Mouse (Mus musculus): Measurements from ENCODE around the gene Fblim1. TPM values are rescaled to one million over a fixed set of nuclear protein-coding genes. Genes with fewer than 3 reads are reported as not detected.
"Not testable (repeated sequence)": the region's sequence is repeated elsewhere in the genome, so short reads cannot be mapped to it uniquely, and the experiment has no call there.

Fblim1 gene
- polyA plus RNA-seq, 1 experiment from 2014 or later: 49.0 TPM

DNA sequence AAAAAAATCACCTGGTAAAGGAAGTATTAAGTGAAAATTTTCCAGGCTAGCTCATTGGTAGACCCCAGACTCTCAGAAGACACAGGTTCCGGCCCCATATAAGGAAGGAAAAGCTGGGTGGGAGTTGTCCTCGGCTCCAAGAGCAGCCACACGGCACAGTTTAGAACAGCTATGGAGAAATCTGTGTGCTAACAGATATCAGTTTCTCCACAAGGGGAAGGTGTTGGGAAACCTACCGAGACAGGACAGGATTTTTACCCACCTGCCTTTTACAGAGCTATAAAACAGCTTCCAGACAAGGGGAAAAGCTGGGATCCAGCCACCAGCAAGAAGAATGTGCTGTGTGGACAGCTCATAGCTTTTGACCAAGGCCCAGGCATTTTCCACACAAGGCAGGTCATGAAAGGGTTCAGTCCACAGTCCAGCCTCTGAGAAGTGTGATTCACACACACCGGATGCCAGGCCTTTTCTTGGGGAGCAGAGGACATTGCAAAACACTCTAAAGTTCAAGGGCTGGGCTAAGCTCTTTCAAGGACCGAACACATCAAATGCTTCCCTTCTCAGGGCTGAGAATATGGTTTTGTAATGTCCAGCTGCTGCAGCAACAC, 32.4 kb downstream of the Fblim1 start:
- WGBS: 60% methylated on average over 6 of the region's 6 CpGs
- H3K4me1 ChIP-seq: peaks cover 5% of the 10 kb centered on the region
- no peak overlapping the region for H3K27ac ChIP-seq
- peaks cover 21% of the 10 kb centered on the region for H3K36me3 ChIP-seq
- H3K4me2 ChIP-seq: no peak overlapping the region
- H3K9me3 ChIP-seq: no peaks in the 10 kb centered on the region
- H3K9ac ChIP-seq: peak overlapping the region; percentile 21; the same call in 1 of the 2 replicates
- no peaks in the 10 kb centered on the region for H3K27me3 ChIP-seq
- no peak for ATAC-seq (ENCODE audit: insufficient number of reproducible peaks, insufficient read depth, low FRiP score, low TSS enrichment, low read depth)
- H3K4me3 ChIP-seq: no peak overlapping the region

DNA sequence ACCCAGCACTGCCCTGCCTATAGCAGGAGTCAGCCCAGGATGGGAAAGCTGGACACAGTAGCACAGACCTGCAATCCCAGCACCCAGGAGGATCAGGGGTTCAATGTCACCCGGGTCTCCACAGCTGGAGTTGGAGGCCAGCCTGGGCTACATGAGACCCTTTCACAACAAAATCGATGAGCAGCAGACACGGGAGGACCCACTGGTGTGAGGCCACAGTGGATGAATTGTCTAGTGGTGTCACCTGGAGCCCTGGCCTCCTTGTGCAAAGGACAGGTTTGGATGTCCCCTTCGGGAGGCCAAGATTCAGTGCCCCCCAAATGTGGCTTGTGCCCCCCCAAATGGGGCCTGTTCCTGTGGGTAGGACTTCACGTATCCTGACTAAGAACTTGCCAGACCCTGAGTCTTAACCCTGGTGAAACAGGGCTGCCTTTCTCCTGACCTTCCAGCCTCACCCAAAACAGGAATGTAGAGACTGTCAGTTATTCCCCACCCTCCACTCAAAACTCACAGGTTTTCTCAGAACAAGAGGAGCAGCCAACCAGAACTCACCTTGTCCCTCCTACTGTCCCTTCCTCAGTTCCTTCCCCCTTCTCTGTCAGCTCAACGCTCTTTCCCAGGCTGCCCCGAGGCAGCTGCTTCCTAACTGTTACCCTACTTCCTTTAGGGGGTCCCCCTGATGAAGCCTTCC, 33.1 kb downstream of the Fblim1 start:
- H3K9ac ChIP-seq: 0 out of 2 replicates have a peak overlapping the region, but pooled peaks have one; percentile 21
- 72% methylated on average over 7 of the region's 7 CpGs for WGBS
- peaks cover 15% of the 10 kb centered on the region for H3K36me3 ChIP-seq
- peaks cover 5% of the 10 kb centered on the region for H3K4me1 ChIP-seq
- no peaks in the 10 kb centered on the region for H3K9me3 ChIP-seq
- no peaks in the 10 kb centered on the region for H3K27me3 ChIP-seq
- no peak overlapping the region for H3K4me2 ChIP-seq
- no peak for ATAC-seq (ENCODE audit: insufficient number of reproducible peaks, insufficient read depth, low FRiP score, low TSS enrichment, low read depth)
- no peak overlapping the region for H3K27ac ChIP-seq
- no peak overlapping the region for H3K4me3 ChIP-seq

DNA sequence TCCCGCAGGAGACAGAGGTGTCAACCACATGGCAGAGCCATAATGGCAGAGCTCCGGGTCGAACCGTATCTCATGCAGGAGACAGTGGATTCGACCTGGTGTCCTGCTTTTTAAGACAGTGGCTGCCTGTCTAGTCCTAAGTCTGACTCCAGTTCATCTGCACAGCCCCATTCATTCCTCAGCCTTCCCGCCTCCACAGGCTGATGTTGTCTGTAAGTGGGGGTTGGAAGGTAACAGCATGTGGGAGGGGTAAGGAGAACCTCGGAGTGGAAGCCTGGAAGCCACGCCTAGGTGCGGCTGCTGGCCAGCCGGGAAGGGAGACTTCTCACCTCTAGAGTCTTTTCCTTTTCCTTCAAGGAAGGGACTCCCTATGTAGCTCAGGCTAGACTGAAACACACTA, 34.0 kb downstream of the Fblim1 start:
- Histone ChIP-seq H3K9me3 (no peaks in the 10 kb centered on the region), H3K27me3 (no peaks in the 10 kb centered on the region), H3K36me3 (peaks cover 6% of the 10 kb centered on the region), H3K27ac (no peak overlapping the region), H3K4me2 (no peak overlapping the region), H3K4me3 (no peak overlapping the region), H3K9ac (no peak overlapping the region), H3K4me1 (peaks cover 5% of the 10 kb centered on the region)
- ATAC-seq (ENCODE audit: insufficient number of reproducible peaks, insufficient read depth, low FRiP score, low TSS enrichment, low read depth): no peak
- WGBS: 70% methylated on average over 10 of the region's 10 CpGs

DNA sequence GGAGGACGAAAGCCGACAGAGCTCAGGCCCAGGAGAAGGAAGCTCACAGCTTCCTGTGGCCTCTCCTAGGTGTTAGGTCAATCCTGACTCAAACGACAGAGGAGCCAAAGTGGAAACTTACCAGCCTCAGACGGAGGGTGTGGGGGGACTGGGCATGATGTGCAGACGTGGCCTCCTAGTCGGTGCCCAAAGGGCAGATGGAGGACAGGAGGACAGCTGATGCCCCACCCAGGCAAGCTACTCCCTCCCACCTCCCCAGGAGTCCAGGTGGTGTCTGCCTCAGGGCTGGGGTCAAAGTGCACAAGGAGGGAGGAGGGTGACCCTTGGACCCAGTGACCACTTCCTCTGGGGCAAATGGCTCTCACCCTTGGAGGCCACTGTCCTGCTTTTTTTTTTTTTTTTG, 34.6 kb downstream of the Fblim1 start:
- Histone ChIP-seq H3K9ac (no peak overlapping the region; the same call in 1 of the 2 replicates), H3K36me3 (peaks cover under 1% of the 10 kb centered on the region; the same call in 1 of the 2 replicates), H3K4me2 (no peak overlapping the region), H3K9me3 (no peaks in the 10 kb centered on the region), H3K4me3 (no peak overlapping the region), H3K27ac (no peak overlapping the region), H3K4me1 (peaks cover 5% of the 10 kb centered on the region), H3K27me3 (no peaks in the 10 kb centered on the region)
- ATAC-seq (ENCODE audit: insufficient number of reproducible peaks, insufficient read depth, low FRiP score, low TSS enrichment, low read depth): no peak
- 62% methylated on average over 6 of the region's 6 CpGs for WGBS

DNA sequence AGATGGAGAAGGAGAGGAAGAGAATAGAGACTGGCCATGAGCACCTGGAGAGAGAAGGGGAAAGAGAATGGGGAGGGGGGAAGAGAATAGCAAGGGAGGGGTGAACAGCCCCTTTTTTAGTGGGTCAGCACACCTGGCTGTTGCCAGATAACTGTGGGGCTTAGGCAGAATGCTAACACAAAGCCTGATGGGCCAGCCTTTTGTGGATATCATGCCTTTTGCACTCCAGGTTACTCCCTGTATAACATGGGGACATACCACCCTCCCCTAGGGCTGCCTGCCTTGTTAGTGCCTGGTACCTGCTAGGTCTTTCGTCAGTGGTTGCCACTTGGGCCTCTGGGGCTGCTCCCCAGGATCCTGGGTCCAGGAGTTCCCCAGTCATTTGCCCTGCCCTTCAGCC, 35.1 kb downstream of the Fblim1 start:
- 85% methylated on average over 1 of the region's 1 CpGs for WGBS

DNA sequence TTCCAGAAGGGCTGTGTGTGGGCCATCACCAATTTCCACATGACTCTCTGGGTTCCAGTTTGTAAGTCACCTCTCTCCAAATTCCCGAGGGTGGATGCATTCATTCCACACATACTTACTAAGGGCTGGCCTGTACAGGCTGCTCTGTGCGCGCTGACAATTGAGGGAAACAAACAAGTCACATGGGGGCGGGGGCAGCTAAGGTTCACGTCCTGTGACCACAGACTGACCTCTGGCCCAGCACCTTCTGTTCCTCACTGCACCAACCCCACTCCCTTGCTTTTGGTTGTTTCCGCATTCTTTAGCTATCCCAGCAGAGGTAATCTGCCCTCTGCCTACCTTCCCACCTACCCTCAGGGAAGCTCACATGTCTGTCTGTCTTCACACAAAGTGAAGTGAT, 35.9 kb downstream of the Fblim1 start:
- Histone ChIP-seq H3K4me2 (no peak overlapping the region), H3K36me3 (no peaks in the 10 kb centered on the region), H3K4me1 (peaks cover 7% of the 10 kb centered on the region), H3K27ac (no peak overlapping the region), H3K27me3 (no peaks in the 10 kb centered on the region), H3K9ac (no peak overlapping the region), H3K9me3 (no peaks in the 10 kb centered on the region), H3K4me3 (no peak overlapping the region)
- WGBS: 65% methylated on average over 6 of the region's 6 CpGs
- ATAC-seq (ENCODE audit: insufficient number of reproducible peaks, insufficient read depth, low FRiP score, low TSS enrichment, low read depth): no peak

More for the DNA sequence above, 35.1 kb downstream of the Fblim1 start:
- no peak overlapping the region for H3K4me2 ChIP-seq
- no peak overlapping the region for H3K27ac ChIP-seq
- no peaks in the 10 kb centered on the region for H3K27me3 ChIP-seq
- peaks cover 5% of the 10 kb centered on the region for H3K4me1 ChIP-seq
- H3K4me3 ChIP-seq: no peak overlapping the region
- no peaks in the 10 kb centered on the region for H3K36me3 ChIP-seq
- no peak overlapping the region; the same call in 1 of the 2 replicates for H3K9ac ChIP-seq
- no peak for ATAC-seq (ENCODE audit: insufficient number of reproducible peaks, insufficient read depth, low FRiP score, low TSS enrichment, low read depth)
- no peaks in the 10 kb centered on the region for H3K9me3 ChIP-seq

DNA sequence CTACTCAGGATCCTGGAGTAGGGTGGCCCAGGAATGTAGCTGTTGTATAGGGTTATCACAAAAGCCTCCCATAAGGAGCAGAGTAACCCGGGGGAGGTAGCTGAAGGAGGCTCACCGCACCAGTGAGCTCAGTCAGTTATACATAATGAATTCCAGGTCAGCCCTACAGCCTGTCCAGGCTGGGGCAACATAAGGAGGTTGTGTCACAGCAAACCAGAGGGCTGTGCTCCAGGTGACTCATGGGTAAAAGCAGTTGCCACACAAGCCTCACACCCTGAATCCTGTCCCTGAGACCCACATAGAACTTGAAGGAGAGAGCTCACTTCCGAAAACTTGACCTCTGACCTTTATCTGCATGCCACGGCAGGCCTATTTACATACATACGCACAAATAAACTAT, 36.9 kb downstream of the Fblim1 start:
- Histone ChIP-seq H3K27ac (no peak overlapping the region), H3K9ac (no peak overlapping the region), H3K36me3 (no peaks in the 10 kb centered on the region), H3K27me3 (no peaks in the 10 kb centered on the region), H3K4me1 (peaks cover 5% of the 10 kb centered on the region), H3K9me3 (no peaks in the 10 kb centered on the region), H3K4me3 (no peak overlapping the region), H3K4me2 (no peak overlapping the region)
- 61% methylated on average over 5 of the region's 5 CpGs for WGBS
- ATAC-seq (ENCODE audit: insufficient number of reproducible peaks, insufficient read depth, low FRiP score, low TSS enrichment, low read depth): no peak

DNA sequence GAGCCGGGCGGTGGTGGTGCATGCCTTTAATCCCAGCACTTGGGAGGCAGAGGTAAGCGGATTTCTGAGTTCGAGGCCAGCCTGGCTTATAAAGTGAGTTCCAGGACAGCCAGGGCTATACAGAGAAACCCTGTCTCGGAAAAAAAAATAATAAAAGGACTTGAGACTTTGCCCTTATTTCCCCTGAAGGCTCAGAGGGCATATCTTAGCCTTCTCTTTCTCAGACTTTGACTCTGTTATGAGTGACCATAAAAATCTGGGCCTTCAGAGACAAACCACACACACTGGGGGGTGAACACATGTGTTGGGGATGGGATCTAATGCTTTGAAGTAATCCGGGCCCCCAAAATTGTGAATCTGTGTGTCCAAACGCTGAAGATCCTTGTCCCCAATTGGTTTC, 38.7 kb downstream of the Fblim1 start:
- H3K9ac ChIP-seq; H3K9me3 ChIP-seq; H3K4me1 ChIP-seq; H3K27me3 ChIP-seq; H3K36me3 ChIP-seq; ATAC-seq (ENCODE audit: insufficient number of reproducible peaks, insufficient read depth, low FRiP score, low TSS enrichment, low read depth); H3K4me2 ChIP-seq; H3K4me3 ChIP-seq; H3K27ac ChIP-seq: not testable (repeated sequence)
- 91% methylated on average over 7 of the region's 7 CpGs for WGBS

DNA sequence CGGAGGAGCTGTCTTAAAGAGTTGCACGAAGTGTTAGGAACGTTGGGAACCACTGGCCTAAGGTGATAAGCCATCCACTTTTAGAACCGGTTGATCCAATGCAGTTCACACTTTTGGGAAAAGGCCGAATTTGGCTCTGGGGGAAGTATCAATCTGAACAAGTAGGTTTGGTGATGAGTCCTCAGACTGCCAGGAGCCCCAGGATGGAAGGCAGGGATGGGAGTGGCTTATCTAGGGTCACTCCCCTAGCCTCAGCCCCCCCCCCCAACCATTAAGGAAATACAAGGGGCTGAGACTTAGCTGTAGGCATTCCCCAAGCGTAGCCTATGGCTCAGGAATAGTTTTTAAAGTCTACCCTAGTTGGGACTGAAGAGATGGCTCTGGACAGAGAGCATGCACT, 39.7 kb downstream of the Fblim1 start:
- Histone ChIP-seq H3K4me3 (no peak overlapping the region), H3K27me3 (no peaks in the 10 kb centered on the region), H3K4me1 (peaks cover 5% of the 10 kb centered on the region), H3K27ac (0 out of 2 replicates have a peak overlapping the region, but pooled peaks have one; percentile 85), H3K4me2 (no peak overlapping the region), H3K36me3 (no peaks in the 10 kb centered on the region), H3K9me3 (no peaks in the 10 kb centered on the region), H3K9ac (no peak overlapping the region)
- 90% methylated on average over 6 of the region's 6 CpGs for WGBS
- no peak for ATAC-seq (ENCODE audit: insufficient number of reproducible peaks, insufficient read depth, low FRiP score, low TSS enrichment, low read depth)

DNA sequence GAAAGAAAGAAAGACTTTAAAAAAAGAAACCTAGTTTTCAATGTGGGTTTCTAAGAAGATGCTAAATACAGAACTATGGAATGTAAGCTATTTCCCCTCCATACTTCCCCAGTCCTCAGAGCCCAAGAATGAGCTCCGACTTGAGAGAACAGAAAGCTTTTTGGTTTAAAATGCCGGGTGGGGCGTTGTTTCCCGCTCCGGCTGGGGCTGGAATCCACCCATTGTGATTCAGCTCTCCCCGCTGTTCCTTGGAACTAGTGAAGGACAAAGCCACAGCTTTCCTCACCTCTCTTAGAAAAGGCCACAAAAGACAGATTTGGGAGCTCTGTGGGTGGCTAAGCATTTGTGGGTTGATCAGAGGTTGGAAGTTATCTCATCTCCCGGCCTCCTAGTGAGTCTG, 40.6 kb downstream of the Fblim1 start:
- peak overlapping the region; percentile 85 for H3K27ac ChIP-seq
- H3K9ac ChIP-seq: no peak overlapping the region
- H3K4me1 ChIP-seq: peaks cover 5% of the 10 kb centered on the region
- H3K27me3 ChIP-seq: no peaks in the 10 kb centered on the region
- H3K36me3 ChIP-seq: no peaks in the 10 kb centered on the region
- 29% methylated on average over 7 of the region's 7 CpGs for WGBS
- H3K9me3 ChIP-seq: no peaks in the 10 kb centered on the region
- no peak for ATAC-seq (ENCODE audit: insufficient number of reproducible peaks, insufficient read depth, low FRiP score, low TSS enrichment, low read depth)
- H3K4me3 ChIP-seq: no peak overlapping the region
- H3K4me2 ChIP-seq: no peak overlapping the region

DNA sequence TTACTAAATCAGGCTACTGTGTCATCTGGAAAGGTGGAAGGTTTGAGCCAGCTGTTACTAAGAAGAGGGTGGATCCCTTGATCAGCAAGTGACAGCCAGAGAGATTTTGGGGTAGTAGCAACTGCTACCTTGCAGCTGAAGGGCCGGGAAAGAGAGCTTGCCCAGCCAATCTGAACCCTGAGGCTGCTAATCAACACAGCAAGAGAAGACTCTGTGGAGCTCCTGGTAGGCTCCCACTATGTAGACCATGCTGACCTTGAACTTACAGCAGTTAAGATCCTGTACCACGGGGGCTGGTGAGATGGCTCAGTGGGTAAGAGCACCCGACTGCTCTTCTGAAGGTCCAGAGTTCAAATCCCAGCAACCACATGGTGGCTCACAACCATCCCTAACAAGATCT, 41.2 kb downstream of the Fblim1 start:
- H3K36me3 ChIP-seq: no peaks in the 10 kb centered on the region
- peak overlapping the region; percentile 85; the same call in 1 of the 2 replicates for H3K27ac ChIP-seq
- H3K4me1 ChIP-seq: peaks cover 5% of the 10 kb centered on the region
- no peak for ATAC-seq (ENCODE audit: insufficient number of reproducible peaks, insufficient read depth, low FRiP score, low TSS enrichment, low read depth)
- no peaks in the 10 kb centered on the region for H3K9me3 ChIP-seq
- no peaks in the 10 kb centered on the region for H3K27me3 ChIP-seq
- WGBS: 76% methylated on average over 3 of the region's 3 CpGs
- no peak overlapping the region for H3K4me3 ChIP-seq
- no peak overlapping the region for H3K9ac ChIP-seq
- no peak overlapping the region for H3K4me2 ChIP-seq

DNA sequence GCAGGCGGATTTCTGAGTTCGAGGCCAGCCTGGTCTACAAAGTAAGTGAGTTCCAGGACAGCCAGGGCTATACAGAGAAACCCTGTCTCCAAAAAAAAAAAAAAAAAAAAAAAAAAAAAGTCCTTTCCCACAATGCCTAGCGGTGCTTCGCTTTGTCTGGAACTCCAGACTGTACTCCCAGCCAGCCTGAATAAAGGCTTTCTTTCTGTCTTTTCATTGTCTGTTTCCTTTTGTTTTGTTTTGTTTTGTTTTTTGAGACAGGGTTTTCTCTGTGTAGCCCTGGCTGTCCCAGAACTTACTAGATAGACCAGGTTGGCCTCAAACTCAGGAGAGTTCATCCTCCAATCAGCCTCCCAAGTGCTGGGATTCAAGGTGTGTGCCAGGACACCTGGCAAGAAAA, 41.7 kb downstream of the Fblim1 start:
- H3K9me3 ChIP-seq: no peaks in the 10 kb centered on the region
- ATAC-seq (ENCODE audit: insufficient number of reproducible peaks, insufficient read depth, low FRiP score, low TSS enrichment, low read depth): no peak
- no peak overlapping the region for H3K4me3 ChIP-seq
- H3K27ac ChIP-seq: no peak overlapping the region
- no peaks in the 10 kb centered on the region for H3K27me3 ChIP-seq
- peaks cover 8% of the 10 kb centered on the region for H3K4me1 ChIP-seq
- H3K4me2 ChIP-seq: no peak overlapping the region
- 96% methylated on average over 4 of the region's 4 CpGs for WGBS
- no peaks in the 10 kb centered on the region for H3K36me3 ChIP-seq
- H3K9ac ChIP-seq: no peak overlapping the region

Measured in embryonic facial prominence, embryonic 13.5 days (tissue).